Mouse (Mus musculus): ENCODE data around the gene Parp12. TPM values are rescaled to one million over a fixed set of nuclear protein-coding genes. Genes with fewer than 3 reads are reported as not detected.

Parp12 gene
- polyA plus RNA-seq (2012; ENCODE audit: insufficient read depth, insufficient read length, low replicate concordance, missing spikeins): not detected in 2 replicates

DNA sequence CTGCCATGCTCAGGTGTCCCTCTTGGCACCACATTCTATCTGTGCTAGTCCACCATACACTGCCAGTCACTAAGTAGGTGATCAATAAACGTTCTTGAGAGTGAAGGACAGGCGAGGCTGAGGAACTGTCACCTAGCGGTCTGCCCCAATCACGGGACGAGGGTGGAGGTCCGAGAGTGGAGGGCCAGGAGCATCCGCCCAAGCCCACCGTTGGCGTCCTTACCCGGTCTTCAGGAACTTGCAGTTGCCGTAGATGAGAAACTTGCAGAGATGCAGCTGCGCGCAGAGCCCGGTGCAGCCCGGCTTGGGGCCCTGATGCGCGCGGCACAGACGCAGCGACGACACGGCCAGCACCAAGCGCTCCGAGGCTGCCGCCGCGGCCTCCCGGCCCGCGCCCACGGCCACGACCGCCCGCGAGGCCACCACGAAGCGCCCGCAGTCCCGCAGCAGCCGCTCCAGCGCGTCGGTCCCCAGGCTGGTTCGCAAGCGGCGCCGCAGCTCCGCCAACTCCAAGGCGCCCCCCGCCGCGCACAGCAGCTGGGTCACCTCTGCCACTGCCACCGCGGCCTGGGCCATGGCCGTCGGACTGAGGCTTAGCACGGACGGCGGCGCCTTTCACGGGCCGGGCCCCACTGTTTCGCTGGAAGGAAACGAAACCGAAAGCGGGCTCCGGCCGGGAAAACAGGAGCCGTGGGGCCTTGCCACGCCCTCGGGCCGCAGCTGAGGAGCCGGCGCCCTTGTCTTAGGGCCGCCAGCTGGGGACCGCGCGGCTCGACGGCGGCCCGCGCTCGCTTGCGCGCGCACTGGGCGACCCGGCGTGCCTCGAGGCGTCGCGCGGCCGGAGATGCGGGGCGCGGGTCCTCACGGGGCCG, at the start of gene Parp12:
Gene Parp12 (minus strand): TSS at position 766 of the 872 bp plus-strand sequence.
- WGBS: 2% methylated on average over 101 of the region's 101 CpGs
- Histone ChIP-seq H3K4me1 (ENCODE audit: control insufficient read depth, insufficient read depth, low read length) (peaks cover 7% of the 10 kb centered on the region), H3K27ac (ENCODE audit: insufficient read depth, low read depth, low read length) (no peak within 1 kb of the TSS), H3K4me3 (ENCODE audit: insufficient read depth, low read depth, low read length) (peak within 1 kb of the TSS; percentile 77)
- TF ChIP-seq POLR2A (IDR thresholded peaks at IDR 0.05; ENCODE audit: insufficient read depth, low read depth, low read length) (no peak), CTCF (IDR thresholded peaks at IDR 0.05; ENCODE audit: insufficient read depth, low read depth, low read length) (no peak)

DNA sequence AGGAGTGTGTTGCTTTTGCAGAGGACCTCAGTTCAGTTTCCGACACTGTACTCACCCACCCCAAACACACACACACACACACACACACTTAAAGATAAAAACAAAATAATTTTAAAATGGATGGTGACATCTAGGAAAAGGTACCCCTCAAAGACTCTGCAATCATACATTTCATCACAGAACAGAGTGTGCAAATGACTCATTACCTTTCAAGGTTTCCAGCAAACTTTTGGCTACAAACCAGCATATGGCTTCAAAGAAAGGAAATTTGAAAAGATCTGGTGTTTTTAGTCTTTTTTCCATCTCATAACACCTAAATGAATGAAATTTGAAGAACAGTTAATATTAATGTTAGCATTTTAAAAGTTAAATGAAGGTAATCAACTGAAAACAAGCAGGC, 46.7 kb upstream of the Parp12 start:
- TF ChIP-seq CTCF (IDR thresholded peaks at IDR 0.05; ENCODE audit: insufficient read depth, low read depth, low read length) (no peak), POLR2A (IDR thresholded peaks at IDR 0.05; ENCODE audit: insufficient read depth, low read depth, low read length) (no peak)
- Histone ChIP-seq H3K27ac (ENCODE audit: insufficient read depth, low read depth, low read length) (no peak overlapping the region), H3K4me1 (ENCODE audit: control insufficient read depth, insufficient read depth, low read length) (no peaks in the 10 kb centered on the region), H3K4me3 (ENCODE audit: insufficient read depth, low read depth, low read length) (no peak overlapping the region)
- 97% methylated on average over 1 of the region's 1 CpGs for WGBS

DNA sequence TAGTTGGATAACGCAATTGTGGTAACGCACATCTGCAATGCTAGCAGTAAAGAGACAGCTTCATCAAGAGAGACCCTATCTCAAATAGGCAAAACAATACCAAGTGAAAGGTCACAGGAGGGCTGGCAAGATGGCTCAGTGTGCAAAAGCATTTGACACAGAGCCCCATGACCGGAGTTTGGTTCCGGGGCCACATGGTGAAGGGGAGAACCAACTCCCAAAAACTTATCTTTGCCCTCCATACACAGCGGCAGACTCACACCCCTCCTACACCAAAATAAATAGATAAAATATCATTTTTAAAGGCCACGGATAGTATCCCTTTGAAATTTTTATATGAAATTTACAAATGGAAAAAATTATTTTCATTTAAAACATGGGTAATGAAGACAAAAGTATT, 43.8 kb upstream of the Parp12 start:
- no peak for TF ChIP-seq POLR2A (IDR thresholded peaks at IDR 0.05; ENCODE audit: insufficient read depth, low read depth, low read length)
- no peak for TF ChIP-seq CTCF (IDR thresholded peaks at IDR 0.05; ENCODE audit: insufficient read depth, low read depth, low read length)
- WGBS: 97% methylated on average over 6 of the region's 6 CpGs
- Histone ChIP-seq H3K27ac (ENCODE audit: insufficient read depth, low read depth, low read length) (no peak overlapping the region), H3K4me1 (ENCODE audit: control insufficient read depth, insufficient read depth, low read length) (no peaks in the 10 kb centered on the region), H3K4me3 (ENCODE audit: insufficient read depth, low read depth, low read length) (no peak overlapping the region)

DNA sequence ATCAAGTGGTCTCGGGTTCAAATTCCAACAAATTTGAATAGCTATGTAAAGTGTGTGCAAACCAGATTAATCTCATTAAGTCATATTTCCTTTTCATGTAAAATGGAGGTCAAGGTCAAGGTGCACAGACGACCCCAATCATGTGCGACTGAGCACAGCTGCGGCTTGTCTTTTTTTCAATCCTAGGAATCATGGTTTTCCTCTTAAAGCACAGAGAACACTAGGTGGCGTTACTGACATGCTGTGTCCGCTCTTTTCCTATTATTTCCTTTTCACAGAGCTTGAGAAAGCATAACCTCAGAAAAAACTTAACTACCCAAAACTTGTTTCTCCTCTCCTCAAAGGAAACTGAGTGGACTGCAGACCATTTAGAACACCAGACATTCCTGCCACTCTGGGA, 27.9 kb upstream of the Parp12 start:
- Histone ChIP-seq H3K4me1 (ENCODE audit: control insufficient read depth, insufficient read depth, low read length) (no peaks in the 10 kb centered on the region), H3K4me3 (ENCODE audit: insufficient read depth, low read depth, low read length) (no peak overlapping the region), H3K27ac (ENCODE audit: insufficient read depth, low read depth, low read length) (no peak overlapping the region)
- TF ChIP-seq CTCF (IDR thresholded peaks at IDR 0.05; ENCODE audit: insufficient read depth, low read depth, low read length) (no peak), POLR2A (IDR thresholded peaks at IDR 0.05; ENCODE audit: insufficient read depth, low read depth, low read length) (no peak)
- WGBS: 57% methylated on average over 6 of the region's 6 CpGs

DNA sequence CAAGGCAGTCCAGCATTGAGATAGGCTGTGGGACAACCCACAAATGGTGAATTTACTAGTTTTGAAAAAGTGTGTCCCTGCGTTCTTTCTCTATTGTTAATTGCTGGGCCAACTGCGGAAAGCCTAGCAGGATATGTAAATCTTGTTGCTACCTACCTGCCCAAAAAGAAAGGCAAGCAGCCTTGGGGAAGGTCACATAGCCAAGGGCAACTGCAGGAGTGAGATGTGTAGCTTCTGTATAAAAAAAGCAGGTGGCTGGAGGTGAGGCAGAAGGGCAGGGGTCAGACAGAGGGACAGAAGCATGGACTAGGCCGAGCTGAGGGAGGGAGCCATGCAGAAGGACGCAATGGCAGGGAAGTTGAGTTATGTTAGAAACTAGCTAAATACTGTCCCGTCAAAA, 14.4 kb upstream of the Parp12 start:
- Histone ChIP-seq H3K27ac (ENCODE audit: insufficient read depth, low read depth, low read length) (no peak overlapping the region), H3K4me1 (ENCODE audit: control insufficient read depth, insufficient read depth, low read length) (no peaks in the 10 kb centered on the region), H3K4me3 (ENCODE audit: insufficient read depth, low read depth, low read length) (no peak overlapping the region)
- 78% methylated on average over 5 of the region's 5 CpGs for WGBS
- TF ChIP-seq POLR2A (IDR thresholded peaks at IDR 0.05; ENCODE audit: insufficient read depth, low read depth, low read length) (no peak), CTCF (IDR thresholded peaks at IDR 0.05; ENCODE audit: insufficient read depth, low read depth, low read length) (no peak)

DNA sequence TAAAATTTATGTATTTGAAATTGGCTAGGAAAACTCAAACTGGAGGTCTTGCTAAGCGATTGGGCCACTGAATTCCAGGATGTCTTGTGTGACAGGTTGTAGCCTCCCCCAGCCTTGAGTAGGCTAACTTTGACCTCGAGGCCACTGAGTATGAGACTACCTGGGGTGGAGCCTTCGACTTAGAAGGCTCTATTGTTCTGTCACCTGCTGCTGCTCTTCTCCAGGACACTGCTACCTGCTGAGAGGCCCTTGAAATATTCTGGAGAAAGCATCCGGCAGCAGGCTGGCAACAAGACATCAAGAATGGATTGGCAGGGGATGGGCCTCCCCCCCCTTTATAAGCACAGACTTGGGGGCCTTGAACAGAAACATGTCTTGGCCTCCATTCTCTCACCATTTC, 13.3 kb upstream of the Parp12 start:
- TF ChIP-seq CTCF (IDR thresholded peaks at IDR 0.05; ENCODE audit: insufficient read depth, low read depth, low read length): no peak
- TF ChIP-seq POLR2A (IDR thresholded peaks at IDR 0.05; ENCODE audit: insufficient read depth, low read depth, low read length): no peak
- no peaks in the 10 kb centered on the region for H3K4me1 ChIP-seq (ENCODE audit: control insufficient read depth, insufficient read depth, low read length)
- 41% methylated on average over 4 of the region's 4 CpGs for WGBS

DNA sequence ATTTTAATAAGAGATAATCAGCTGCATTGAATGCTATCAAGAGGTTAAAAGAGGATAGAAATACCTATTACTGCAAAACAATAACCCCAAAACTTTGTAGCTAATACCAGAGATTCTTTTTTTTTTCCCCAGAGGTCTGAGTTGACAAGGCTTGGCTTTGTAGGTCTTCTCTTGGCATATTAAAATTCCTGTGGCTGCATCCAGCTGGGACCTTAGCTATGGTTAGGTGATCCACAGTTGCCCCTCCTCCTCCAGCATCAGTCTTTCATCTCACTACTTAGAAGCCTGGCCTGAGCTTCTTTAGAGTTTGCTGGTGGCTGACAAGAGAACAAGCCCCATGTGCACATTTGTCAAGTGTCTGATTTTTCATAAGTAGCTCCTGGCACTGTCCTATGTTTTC, 6.6 kb upstream of the Parp12 start:
- Histone ChIP-seq H3K27ac (ENCODE audit: insufficient read depth, low read depth, low read length) (no peak overlapping the region), H3K4me1 (ENCODE audit: control insufficient read depth, insufficient read depth, low read length) (no peaks in the 10 kb centered on the region), H3K4me3 (ENCODE audit: insufficient read depth, low read depth, low read length) (no peak overlapping the region)
- no peak for TF ChIP-seq POLR2A (IDR thresholded peaks at IDR 0.05; ENCODE audit: insufficient read depth, low read depth, low read length)
- TF ChIP-seq CTCF (IDR thresholded peaks at IDR 0.05; ENCODE audit: insufficient read depth, low read depth, low read length): no peak

More for the DNA sequence above, 13.3 kb upstream of the Parp12 start:
- no peak overlapping the region for H3K4me3 ChIP-seq (ENCODE audit: insufficient read depth, low read depth, low read length)
- no peak overlapping the region for H3K27ac ChIP-seq (ENCODE audit: insufficient read depth, low read depth, low read length)

DNA sequence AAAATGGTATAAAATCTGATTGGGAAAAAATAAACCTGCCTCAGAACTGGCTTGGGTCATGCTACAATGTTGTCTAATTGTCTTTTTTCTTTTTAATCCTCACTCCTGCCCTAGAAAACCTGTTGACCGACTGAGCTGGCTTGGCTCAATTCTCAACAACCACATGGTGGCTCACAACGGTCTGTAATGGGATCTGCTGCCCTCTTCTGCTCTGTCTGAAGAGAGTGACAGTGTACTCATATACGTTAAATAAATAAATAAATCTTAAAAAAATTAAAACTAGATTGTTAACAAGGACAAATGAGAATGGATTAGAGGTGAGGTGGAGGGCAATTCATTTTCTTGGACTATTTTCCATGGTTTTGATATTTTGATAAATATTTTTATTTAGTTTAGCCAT, 2.5 kb upstream of the Parp12 start:
- Histone ChIP-seq H3K27ac (ENCODE audit: insufficient read depth, low read depth, low read length) (no peak overlapping the region), H3K4me3 (ENCODE audit: insufficient read depth, low read depth, low read length) (no peak overlapping the region), H3K4me1 (ENCODE audit: control insufficient read depth, insufficient read depth, low read length) (peaks cover 7% of the 10 kb centered on the region)
- TF ChIP-seq POLR2A (IDR thresholded peaks at IDR 0.05; ENCODE audit: insufficient read depth, low read depth, low read length) (no peak), CTCF (IDR thresholded peaks at IDR 0.05; ENCODE audit: insufficient read depth, low read depth, low read length) (no peak)
- 63% methylated on average over 3 of the region's 3 CpGs for WGBS

DNA sequence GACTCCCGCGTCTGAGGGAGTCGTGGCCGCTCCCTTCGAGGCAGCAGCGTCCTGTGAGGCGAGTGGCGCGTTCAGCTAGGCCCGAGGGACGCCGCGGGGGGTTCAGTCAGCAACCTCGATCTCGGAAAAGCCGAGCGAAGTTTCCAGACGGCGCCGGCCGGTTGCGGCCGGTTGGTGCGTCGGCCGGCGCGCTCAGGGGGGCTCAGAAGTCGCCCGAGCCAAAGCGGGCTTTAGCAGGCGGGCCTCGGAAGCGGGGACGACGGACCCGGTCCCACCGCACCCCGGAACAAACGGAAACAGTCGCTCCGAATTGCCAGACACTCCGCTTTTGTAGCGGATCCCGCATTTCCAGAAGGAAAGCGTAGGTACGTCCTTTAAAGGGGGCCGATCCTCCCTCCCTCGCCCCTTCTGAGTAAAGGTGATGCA, 320 bp upstream of the Parp12 start:
- 9% methylated on average over 49 of the region's 49 CpGs for WGBS
- no peak overlapping the region for H3K27ac ChIP-seq (ENCODE audit: insufficient read depth, low read depth, low read length)
- peaks cover 7% of the 10 kb centered on the region for H3K4me1 ChIP-seq (ENCODE audit: control insufficient read depth, insufficient read depth, low read length)
- no peak for TF ChIP-seq CTCF (IDR thresholded peaks at IDR 0.05; ENCODE audit: insufficient read depth, low read depth, low read length)
- TF ChIP-seq POLR2A (IDR thresholded peaks at IDR 0.05; ENCODE audit: insufficient read depth, low read depth, low read length): no peak
- peak overlapping the region; percentile 77 for H3K4me3 ChIP-seq (ENCODE audit: insufficient read depth, low read depth, low read length)
